Mouse (Mus musculus) cerebellum, adult 18-20 months (tissue): ENCODE results near the gene Vmn2r78.
"Not testable (repeated sequence)": the region's sequence is repeated elsewhere in the genome, so short reads cannot be mapped to it uniquely, and the experiment has no call there.

ENCODE experiments used
- DNase-seq, 2 experiments: peaks; one replicate each; pipeline ENCODE4 v3.0.0; 2021

Vmn2r78 gene

GRCm38 (mm10) chr7:86914794-86915193 is at the start of gene Vmn2r78:
Gene Vmn2r78 (plus strand): TSS chr7:86915094.
- not testable (repeated sequence) for DNase-seq

GRCm38 (mm10) chr7:86889470-86890469 is 25.1 kb upstream of the Vmn2r78 start:
- DNase-seq = no peak

GRCm38 (mm10) chr7:86937288-86937687 is 22.4 kb downstream of the Vmn2r78 start:
- DNase-seq = no peak

- no peak for DNase-seq
Observed at GRCm38 (mm10) chr7:86994700-86995099, 79.8 kb downstream of the Vmn2r78 start.

GRCm38 (mm10) chr7:86995815-86996214 is 80.9 kb downstream of the Vmn2r78 start, which contains the start of gene Vmn2r79:
Gene Vmn2r79 (plus strand): TSS chr7:86996115.
- not testable (repeated sequence) for DNase-seq
